Mouse (Mus musculus) c-Kit-positive CD71-negative TER-119-negative erythroid progenitor cells, embryonic 14.5 days (primary cell): ENCODE results near the gene Rbak.
"Not testable (repeated sequence)": the region's sequence is repeated elsewhere in the genome, so short reads cannot be mapped to it uniquely, and the experiment has no call there.

ENCODE experiments used
- DNase-seq: peaks from one replicate; pipeline ENCODE4 v3.0.0-alpha.2; 2013; ENCODE audit warnings: low read depth

Gene Rbak

DNA sequence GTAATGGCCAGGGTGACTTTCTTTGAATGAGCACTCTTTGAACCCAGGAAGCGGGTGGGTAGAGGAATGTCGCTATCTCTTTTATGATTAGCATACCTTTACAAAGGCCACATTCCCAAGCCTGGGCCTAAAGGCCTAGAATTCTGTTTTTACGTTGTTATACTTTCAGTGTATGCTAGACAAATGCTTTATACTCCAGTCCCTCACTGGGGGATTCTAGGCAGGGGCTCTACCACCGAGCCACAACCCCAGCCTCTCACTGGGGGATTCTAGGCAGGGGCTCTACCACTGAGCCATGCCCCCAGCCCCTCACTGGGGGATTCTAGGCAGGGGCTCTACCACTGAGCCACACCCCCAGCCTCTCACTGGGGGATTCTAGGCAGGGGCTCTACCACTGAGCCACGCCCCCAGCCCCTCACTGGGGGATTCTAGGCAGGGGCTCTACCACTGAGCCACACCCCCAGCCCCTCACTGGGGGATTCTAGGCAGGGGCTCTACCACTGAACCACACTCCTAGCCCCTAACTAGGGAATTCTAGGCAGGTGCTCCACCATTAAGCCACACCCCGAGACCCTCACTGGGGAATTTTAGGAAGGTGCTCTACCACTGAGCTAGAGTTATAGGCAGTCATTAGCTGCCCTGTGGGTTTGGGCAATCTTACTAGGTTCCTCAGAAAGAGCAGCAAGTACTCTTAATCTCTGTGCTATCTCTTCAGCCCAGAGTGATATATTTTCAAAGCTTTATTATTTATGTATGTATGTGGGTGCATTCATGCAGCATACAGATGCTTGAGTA is 46.2 kb downstream of the Rbak start:
- DNase-seq = not testable (repeated sequence)

- DNase-seq = no peak
These were observed 47.5 kb downstream of the Rbak start for GRCm38 (mm10) chr5:143132935-143133514.

DNA sequence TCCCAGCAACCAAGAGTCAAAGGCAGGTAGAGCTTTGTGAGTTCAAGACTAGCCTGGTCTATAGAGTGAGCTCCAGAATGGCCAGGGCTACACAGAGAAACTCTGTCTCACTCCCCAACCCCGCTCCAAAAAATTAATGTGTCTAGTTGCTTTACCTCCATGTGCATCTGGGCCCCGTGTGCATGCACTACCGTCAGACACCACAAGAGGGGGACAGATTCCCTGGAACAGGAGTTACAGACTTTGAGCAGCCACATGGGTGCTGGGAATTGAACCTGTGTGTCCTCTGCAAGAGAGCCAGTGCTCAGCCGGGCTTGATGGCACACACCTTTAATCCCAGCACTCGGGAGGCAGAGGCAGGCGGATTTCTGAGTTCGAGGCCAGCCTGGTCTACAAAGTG is 50.2 kb downstream of the Rbak start:
- no peak for DNase-seq

GRCm38 (mm10) chr5:143129101-143129500 is 51.5 kb downstream of the Rbak start:
- no peak for DNase-seq

DNA sequence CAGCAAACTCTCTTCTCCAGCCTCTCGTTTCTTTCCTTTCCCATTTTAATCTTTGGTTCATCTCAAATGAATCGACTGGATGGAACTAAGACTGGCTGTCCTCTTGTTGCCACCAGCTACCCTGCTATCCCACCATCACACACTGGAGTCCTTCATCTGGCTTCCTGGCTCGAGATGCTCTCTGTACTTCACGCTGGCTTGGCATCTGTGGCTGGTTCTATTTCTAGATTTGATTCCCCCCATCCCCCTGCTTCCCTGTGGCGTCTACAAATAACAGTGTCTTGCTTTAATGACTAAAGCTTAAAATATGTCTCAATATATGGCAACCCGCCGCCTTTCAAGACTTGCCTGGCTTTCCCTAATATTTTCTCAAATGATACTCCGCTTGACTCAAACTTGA is 52.7 kb downstream of the Rbak start:
- no peak for DNase-seq

DNA sequence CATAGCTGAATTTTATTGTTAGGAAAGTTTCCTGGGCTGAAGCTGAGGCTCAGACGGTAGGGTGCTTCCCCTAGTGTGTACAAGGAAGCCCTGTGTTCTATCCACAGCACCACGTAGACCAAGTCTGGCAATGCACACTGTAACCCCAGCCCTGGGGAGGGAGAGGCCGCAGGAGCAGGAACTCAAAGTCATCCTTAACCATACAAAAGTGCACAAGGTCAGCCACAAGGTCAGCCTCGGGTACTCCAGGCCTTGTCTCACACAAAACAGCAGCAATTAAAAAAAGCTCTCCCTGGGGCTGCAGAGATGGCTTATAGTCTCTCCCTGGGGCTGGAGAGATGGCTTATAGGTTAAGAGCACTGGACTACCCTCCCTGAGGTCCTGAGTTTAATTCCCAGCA is 53.7 kb downstream of the Rbak start:
- DNase-seq = no peak

GRCm38 (mm10) chr5:143126089-143126488 is 54.5 kb downstream of the Rbak start:
- no peak for DNase-seq

- DNase-seq = no peak
These were observed 55.0 kb downstream of the Rbak start for GRCm38 (mm10) chr5:143125601-143126000.

DNA sequence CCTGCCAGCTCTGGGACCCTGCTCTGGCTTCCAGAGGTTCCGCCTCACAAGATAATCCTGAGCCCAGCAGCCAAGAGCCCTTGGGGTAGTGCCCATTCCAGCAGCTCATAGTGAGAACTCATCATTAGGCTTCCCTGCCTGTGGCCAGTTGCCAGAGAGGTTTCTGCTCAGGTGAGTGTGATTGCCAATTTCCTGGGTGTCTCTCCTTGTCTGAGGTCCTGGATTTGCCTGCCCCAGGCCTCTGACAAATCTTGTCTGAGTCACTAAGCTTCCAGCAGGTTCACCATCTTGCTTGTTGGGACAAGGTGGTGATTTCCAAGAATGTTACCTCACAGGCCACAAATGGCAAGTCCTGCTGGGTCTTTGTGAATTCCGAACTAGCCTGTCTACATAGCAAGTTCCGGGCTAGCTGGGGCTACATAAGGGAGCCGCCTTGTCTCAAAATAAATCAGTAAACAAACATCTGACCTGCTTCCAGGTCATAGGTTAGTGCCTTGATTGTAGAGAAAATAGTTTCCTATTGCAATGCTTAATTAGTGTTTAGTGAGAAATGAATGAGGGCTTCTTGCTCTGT is 55.7 kb downstream of the Rbak start:
- DNase-seq = no peak

- DNase-seq = no peak
These were observed 57.9 kb downstream of the Rbak start for GRCm38 (mm10) chr5:143122673-143123072.
